Mouse (Mus musculus) small intestine, adult 2 months (tissue): Measurements from ENCODE around the gene Olfr1065. TPM values are rescaled to one million over a fixed set of nuclear protein-coding genes. Genes with fewer than 3 reads are reported as not detected.
"Not testable (repeated sequence)": the region's sequence is repeated elsewhere in the genome, so short reads cannot be mapped to it uniquely, and the experiment has no call there.

Source experiments
- H3K27ac ChIP-seq: fragments of 200-500 bp; 2 replicates; pipeline ENCODE4 v1.5.1; 2012; ENCODE audit warnings: low read depth, low read length, control low read depth, inconsistent platforms; ENCODE audit not compliant: insufficient read depth
- H3K27me3 ChIP-seq: fragments of 200-500 bp; 2 replicates; pipeline ENCODE4 v1.6.1; 2012; ENCODE audit warnings: mild to moderate bottlenecking, moderate library complexity, low read length, inconsistent platforms; ENCODE audit not compliant: control insufficient read depth, insufficient read depth
- H3K36me3 ChIP-seq: fragments of 200-500 bp; 2 replicates; pipeline ENCODE4 v1.6.1; 2012; ENCODE audit warnings: mild to moderate bottlenecking, low read length, control low read depth, inconsistent platforms; ENCODE audit not compliant: control insufficient read depth, insufficient read depth
- H3K4me1 ChIP-seq: fragments of 200-500 bp; 2 replicates; pipeline ENCODE4 v1.6.1; 2012; ENCODE audit warnings: low read length, inconsistent platforms, mixed read lengths; ENCODE audit not compliant: control insufficient read depth, insufficient read depth, insufficient read length
- H3K4me3 ChIP-seq: fragments of 200-500 bp; 2 replicates; pipeline ENCODE4 v1.5.1; 2012; ENCODE audit warnings: low read depth, mild to moderate bottlenecking, control low read depth, inconsistent platforms, low read length, moderate library complexity
- CTCF ChIP-seq: fragments of 200-500 bp; IDR thresholded peaks from 2 replicates; pipeline ENCODE4 v1.5.1; 2012; ENCODE audit warnings: low read depth, mild to moderate bottlenecking, control low read depth, inconsistent platforms, low read length, moderate library complexity, mixed read lengths; ENCODE audit not compliant: insufficient replicate concordance, insufficient read length; ENCODE audit errors: extremely low read depth
- POLR2A ChIP-seq: fragments of 200-500 bp; IDR thresholded peaks from 2 replicates; pipeline ENCODE4 v1.6.1; 2012; ENCODE audit warnings: low read depth, mild to moderate bottlenecking, control low read depth, inconsistent platforms, low read length, moderate library complexity
- WGBS: fragments of 180-500 bp; shearing (Covaris S2); methylation state at CpG from one replicate; pipeline ENCODE4 v1.1.7; 2018; 5-methylcytosine and 5-hydroxymethylcytosine counted together
- polyA plus RNA-seq: library from polyadenylated mRNA; depleted of rRNA; stranded (reverse); fragments of >200 nt; gene quantifications from 2 replicates; pipeline ENCODE4 v1.2.3, GENCODE M21; 2012; rRNA removed

Olfr1065 gene
- not detected in 2 replicates for polyA plus RNA-seq

DNA sequence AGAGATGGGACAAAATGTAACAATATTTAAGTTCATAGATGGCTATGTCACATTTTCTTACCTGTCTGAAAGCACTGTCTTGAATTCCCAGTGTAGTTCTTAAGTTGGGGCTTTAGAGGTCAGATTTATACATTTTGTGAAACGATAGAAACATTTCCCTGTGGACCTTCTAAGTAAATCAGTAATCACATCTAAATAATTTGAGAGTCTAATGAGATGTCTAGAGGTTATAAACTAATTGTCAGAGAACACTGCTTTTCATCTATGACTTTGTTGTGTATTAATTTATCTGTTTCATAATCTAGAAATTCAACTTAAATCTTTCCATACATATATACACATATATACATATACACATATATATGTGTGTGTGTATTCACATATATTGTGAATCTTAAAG lies at the start of gene Olfr1065:
Gene Olfr1065, minus strand, starts transcription at position 101 of the 400 bp plus-strand sequence.
- WGBS: 75% methylated on average over 1 of the region's 1 CpGs
- not testable (repeated sequence) for H3K4me1 ChIP-seq, H3K36me3 ChIP-seq, H3K4me3 ChIP-seq, H3K27me3 ChIP-seq, H3K27ac ChIP-seq

DNA sequence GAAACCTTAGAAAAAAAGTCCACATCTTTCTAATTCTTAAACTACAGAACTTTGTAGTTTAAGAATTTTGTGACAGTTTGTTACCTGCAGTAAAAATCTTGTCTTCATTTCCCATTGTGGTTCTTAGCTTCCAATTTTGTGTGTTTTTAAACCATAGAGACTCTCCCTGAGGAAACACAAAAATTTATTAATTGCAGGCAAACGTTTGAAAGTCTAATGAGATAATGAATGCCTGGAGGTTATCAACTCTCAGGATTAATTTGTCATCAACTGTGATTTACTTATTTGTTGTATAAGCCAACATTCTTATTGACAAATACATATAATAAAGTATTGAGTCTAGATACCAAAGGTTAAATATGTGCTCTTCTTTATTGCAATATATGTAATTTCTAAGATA lies 36.9 kb upstream of the Olfr1065 start, which contains the start of gene Olfr228:
Gene Olfr228, minus strand, starts transcription at position 101 of the 400 bp plus-strand sequence.
- no peak for TF ChIP-seq POLR2A
- no peaks in the 10 kb centered on the region for H3K27me3 ChIP-seq
- no peak within 1 kb of the TSS for H3K27ac ChIP-seq
- H3K4me3 ChIP-seq: no peak within 1 kb of the TSS
- 21% methylated on average over 1 of the region's 1 CpGs for WGBS
- H3K36me3 ChIP-seq: no peaks in the 10 kb centered on the region
- no peaks in the 10 kb centered on the region for H3K4me1 ChIP-seq

DNA sequence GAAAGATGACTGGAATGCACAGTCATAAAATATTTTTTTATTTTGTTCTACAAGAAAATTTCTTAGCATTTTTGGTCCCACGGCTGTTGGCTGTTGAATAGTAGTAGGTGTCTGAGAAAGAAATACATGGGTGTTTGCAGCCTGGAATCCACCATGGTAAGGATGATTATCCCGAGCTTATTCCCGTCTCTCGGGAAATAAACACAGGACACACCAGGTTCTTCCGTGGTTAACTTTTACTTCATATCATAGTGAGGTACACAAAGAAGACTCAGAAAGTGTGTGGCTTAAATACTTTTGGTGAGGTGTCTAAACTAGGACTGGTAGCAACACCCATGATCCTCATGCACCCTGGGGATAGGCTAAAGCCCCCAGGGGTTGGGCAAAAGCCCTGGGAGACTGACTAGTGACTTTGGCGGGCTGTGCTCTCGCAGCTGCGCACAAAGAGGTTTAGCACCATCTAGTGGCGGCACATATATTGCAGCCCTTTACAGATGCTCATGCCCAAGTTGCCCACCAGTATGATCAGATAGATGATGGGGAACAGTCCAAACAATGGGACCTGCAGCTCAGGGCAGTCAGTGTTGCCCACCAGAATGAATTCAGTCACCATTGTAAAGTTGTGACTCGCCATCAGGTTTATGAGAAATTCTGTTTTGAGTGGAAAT lies 14.2 kb upstream of the Olfr1065 start:
- Histone ChIP-seq H3K27ac (no peak overlapping the region), H3K4me3 (no peak overlapping the region), H3K4me1 (no peaks in the 10 kb centered on the region), H3K36me3 (no peaks in the 10 kb centered on the region), H3K27me3 (no peaks in the 10 kb centered on the region)
- peak; percentile 47; the same call in 1 of the 2 replicates for TF ChIP-seq CTCF
- TF ChIP-seq POLR2A: no peak
- 27% methylated on average over 10 of the region's 10 CpGs for WGBS

DNA sequence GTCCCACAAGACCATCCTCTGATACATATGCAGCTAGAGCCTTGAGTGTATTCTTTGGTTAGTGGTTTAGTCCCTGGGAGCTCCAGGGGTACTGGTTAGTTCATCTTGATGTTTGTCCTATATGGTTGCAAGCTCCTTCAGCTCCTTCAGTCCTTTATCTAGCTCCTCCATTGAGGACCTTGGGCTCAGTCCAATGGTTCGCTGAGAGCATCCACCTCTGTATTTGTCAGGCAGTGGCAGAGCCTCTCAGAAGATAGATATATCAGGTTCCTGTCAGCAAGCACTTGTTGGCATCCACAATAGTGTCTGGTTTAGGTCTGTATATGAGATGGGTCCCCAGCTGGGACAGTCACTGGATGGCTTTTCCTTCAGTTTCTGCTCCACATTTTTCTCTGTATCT lies 10.0 kb upstream of the Olfr1065 start:
- Histone ChIP-seq H3K36me3 (no peaks in the 10 kb centered on the region), H3K27me3 (no peaks in the 10 kb centered on the region), H3K27ac (no peak overlapping the region), H3K4me3 (no peak overlapping the region), H3K4me1 (no peaks in the 10 kb centered on the region)
- 61% methylated on average over 1 of the region's 1 CpGs for WGBS
- no peak for TF ChIP-seq POLR2A
- TF ChIP-seq CTCF: no peak

DNA sequence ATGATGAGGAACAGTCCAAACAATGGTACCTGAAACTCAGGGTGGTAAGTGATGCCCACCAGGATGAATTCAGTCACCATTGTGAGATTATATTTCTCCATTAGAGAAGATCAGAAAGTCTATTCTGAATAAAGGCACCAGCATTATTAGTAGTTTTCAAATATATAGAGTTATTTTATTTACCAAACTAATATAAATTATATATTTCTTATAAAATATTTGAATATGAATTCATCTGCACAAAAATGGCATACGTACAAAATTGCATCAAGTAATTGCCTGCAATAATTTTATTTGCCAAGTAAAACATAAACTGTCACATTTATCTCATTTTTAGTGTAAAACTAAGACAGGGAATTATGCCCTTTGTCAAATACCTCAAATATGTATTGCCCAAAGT lies 5.8 kb upstream of the Olfr1065 start, which contains the start of gene Olfr1066:
Gene Olfr1066, minus strand, starts transcription at position 101 of the 400 bp plus-strand sequence.
- H3K36me3 ChIP-seq: no peaks in the 10 kb centered on the region
- WGBS: 86% methylated on average over 1 of the region's 1 CpGs
- H3K4me3 ChIP-seq: no peak within 1 kb of the TSS

DNA sequence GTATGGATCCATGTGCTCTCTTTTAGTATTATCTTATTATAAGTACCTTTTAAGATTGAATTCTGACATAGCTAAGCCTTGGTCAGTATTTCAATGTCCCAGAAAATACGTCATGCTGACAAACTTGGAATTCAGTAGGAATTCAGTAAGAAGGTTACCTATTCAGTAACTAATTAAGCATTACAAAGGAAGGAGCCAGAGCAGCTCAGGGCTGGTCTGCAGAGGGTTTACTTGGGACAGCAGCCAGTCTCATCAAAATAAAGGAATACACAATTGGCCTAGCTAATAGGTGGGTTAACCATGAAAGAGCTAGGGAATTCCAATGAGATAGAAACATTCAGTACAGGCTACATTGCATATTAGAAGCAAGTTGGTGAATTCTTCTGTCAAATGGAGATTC lies 8.3 kb downstream of the Olfr1065 start:
- H3K36me3 ChIP-seq, H3K4me3 ChIP-seq, H3K4me1 ChIP-seq, H3K27me3 ChIP-seq, H3K27ac ChIP-seq: not testable (repeated sequence)
- WGBS: 65% methylated on average over 1 of the region's 1 CpGs

More for the DNA sequence above, 5.8 kb upstream of the Olfr1065 start, which contains the start of gene Olfr1066:
- Histone ChIP-seq H3K27ac (no peak within 1 kb of the TSS), H3K4me1 (no peaks in the 10 kb centered on the region), H3K27me3 (no peaks in the 10 kb centered on the region)
- TF ChIP-seq POLR2A (no peak), CTCF (no peak)

DNA sequence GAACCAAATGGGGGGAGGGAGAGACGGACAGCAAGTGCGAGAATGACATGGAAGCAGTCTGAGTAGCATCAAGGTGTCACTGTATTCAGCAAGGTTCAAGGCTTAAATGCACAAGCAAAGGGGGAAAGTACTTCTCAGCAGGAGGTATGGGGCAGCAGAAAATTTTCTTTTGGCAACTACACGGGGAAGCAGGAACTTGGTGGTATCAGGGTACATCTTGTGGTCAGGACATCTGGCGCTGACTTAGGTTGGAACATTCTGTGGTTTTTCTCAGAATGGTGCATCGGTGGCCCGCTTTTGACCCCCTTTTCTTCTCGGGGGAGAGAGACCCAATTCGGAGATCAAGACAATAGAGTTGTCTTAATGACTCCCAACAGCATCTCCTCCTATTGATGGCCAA lies 21.9 kb downstream of the Olfr1065 start:
- H3K27ac ChIP-seq, H3K4me1 ChIP-seq, H3K27me3 ChIP-seq, H3K36me3 ChIP-seq, H3K4me3 ChIP-seq: not testable (repeated sequence)
- WGBS: 85% methylated on average over 8 of the region's 8 CpGs

DNA sequence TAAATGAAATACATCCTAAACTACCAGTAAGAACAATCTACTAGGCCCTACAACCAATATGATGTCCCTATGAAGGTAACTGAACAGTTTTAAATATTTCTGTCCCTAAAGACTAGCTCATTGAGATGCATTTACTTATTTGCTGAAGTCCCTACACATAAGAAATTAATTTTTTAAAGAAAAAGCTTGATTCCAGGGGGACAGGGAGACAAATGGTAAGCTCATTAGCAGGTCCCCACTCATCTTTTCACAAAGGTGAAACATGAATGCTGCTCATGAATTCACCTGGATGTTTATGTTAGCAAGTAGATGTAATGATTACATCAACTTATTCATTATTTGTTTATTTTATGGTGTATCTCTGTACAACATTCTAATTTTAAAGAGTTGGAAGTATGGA lies 23.7 kb downstream of the Olfr1065 start, which contains the start of gene Olfr1062:
Gene Olfr1062, minus strand, starts transcription at position 101 of the 400 bp plus-strand sequence.
- not testable (repeated sequence) for H3K27ac ChIP-seq, H3K36me3 ChIP-seq, H3K4me3 ChIP-seq, H3K27me3 ChIP-seq, H3K4me1 ChIP-seq
